Mouse (Mus musculus) cerebellum, postnatal 36 days (tissue): Measurements from ENCODE around the gene Dnajc12.
"Not testable (repeated sequence)": the region's sequence is repeated elsewhere in the genome, so short reads cannot be mapped to it uniquely, and the experiment has no call there.

Source experiments
- DNase-seq, 2 experiments: peaks; one replicate each; pipeline ENCODE4 v3.0.0; 2021 to 2022; ENCODE audit warnings: mixed read lengths in 2 of 2

Gene Dnajc12

DNA sequence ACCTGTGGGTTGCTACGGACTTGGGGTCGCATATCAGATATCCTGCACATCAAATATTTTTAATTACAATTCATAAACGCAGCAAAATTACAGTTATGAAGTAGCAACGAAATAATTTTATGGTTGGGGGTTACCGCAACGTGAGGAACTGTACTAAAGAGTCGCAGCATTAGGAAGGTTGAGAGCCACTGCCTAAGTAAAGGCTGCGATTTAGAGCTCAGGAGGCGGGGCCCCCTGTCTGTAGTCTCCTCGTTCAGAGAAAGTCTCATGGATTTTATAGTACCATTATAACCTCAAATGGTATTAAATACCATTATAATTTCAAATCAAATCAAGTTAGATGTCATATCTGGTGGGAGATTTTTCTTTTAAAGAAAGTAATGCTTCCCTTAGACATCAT lies 4.7 kb downstream of the Dnajc12 start:
- no peak for DNase-seq

DNA sequence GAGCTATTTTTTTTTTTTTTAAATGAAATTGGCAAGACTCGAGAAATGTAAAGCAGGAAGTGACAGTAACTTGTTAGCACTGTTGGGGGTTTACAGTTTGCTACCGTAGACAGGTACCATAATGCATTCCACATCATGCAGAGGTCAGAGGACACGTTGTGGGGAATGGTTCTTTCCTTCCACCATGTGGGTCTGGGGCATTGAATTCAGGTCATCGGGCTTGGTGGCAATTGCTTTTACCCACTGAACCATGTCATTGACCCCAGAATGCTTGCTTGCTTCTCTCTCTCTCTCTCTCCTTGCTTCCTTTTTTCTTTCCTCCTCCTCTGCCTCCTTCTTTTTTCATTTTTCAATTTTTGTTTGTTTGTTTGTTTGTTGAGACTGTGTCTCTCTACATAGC lies 6.7 kb downstream of the Dnajc12 start:
- DNase-seq = no peak

DNA sequence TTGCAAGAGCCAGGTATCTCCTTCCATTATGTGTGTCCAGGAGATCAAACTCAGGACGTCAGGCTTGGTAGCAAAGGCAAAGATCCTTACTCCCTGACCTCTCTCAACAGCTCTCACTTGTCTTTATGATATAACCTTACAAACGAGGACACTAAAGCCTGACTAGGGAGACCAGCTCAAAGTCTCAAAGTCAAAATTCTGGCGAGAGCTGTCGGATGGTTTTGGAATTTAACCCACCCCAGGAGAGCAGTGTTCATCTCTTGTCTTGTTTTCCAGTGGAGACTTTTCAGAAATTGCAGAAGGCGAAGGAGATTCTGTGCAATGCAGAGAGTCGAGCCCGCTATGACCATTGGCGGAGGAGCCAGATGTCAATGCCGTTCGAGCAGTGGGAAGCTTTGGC lies 14.7 kb downstream of the Dnajc12 start:
- no peak for DNase-seq

GRCm38 (mm10) chr10:63402731-63403504 lies 20.7 kb downstream of the Dnajc12 start:
- DNase-seq = peak; percentile 13 to 26

DNA sequence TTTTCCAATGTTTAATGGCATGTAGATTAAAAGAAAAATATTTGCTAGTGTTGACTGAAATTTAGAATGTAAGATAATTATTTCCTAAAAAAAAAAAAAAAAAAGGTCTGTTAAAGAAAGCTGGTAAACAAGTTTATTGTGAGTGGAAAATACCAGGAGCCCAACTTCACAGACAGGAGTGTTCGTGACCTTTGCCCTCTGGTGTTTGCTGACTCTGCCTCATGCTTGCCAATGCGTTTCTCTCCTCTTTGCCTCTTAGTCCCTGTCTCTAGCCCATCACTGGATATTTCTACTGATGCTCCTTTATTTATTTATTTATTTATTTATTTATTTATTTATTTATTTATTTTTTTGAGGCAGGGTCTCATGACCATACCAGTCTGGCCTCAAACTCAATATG lies 21.4 kb downstream of the Dnajc12 start:
- DNase-seq = no peak

GRCm38 (mm10) chr10:63410162-63410956 lies 28.1 kb downstream of the Dnajc12 start:
- DNase-seq = no peak

GRCm38 (mm10) chr10:63411674-63412073 lies 29.4 kb downstream of the Dnajc12 start:
- DNase-seq = not testable (repeated sequence)

GRCm38 (mm10) chr10:63412756-63413155 lies 30.5 kb downstream of the Dnajc12 start:
- DNase-seq = no peak

GRCm38 (mm10) chr10:63415287-63415686 lies 33.0 kb downstream of the Dnajc12 start:
- no peak for DNase-seq

DNA sequence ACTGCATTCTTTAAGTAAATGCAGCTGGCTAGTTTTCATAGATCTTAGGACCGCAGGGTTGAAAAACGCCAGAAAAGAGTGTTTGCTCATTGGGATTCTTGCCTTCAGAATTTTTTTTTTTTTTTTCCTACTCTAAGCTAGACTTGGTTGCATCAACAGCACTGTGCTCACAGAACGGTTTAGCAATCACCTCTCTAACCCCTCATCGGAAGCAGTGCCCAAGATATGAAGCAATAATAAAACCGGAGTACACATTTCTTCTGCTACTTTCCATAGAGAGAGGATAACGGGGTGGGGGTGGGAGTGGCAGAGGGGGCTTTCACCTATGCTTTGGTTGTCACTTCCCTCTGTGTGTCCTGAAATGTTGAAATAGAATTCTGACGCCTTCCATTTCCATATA lies 33.6 kb downstream of the Dnajc12 start:
- DNase-seq = no peak

DNA sequence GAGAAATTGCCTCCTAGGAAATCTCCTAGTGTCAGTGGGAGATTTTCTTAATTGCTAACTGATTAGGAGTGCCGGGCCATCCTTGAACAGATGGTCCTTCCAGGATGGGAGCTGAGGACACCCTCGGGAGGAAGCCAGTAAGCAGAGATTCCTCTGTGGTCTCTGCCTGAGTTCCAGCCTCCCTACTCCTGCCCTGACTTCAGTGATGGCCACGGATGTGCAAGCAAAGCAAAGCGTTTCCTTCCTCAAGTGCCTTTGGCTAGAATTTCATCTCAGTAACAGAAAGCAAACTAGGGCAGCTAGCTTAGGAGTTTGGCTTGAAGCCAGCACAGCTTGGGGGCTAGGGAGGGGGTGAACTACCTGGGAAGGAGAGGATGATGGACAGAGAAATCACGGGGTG lies 34.8 kb downstream of the Dnajc12 start:
- no peak for DNase-seq

DNA sequence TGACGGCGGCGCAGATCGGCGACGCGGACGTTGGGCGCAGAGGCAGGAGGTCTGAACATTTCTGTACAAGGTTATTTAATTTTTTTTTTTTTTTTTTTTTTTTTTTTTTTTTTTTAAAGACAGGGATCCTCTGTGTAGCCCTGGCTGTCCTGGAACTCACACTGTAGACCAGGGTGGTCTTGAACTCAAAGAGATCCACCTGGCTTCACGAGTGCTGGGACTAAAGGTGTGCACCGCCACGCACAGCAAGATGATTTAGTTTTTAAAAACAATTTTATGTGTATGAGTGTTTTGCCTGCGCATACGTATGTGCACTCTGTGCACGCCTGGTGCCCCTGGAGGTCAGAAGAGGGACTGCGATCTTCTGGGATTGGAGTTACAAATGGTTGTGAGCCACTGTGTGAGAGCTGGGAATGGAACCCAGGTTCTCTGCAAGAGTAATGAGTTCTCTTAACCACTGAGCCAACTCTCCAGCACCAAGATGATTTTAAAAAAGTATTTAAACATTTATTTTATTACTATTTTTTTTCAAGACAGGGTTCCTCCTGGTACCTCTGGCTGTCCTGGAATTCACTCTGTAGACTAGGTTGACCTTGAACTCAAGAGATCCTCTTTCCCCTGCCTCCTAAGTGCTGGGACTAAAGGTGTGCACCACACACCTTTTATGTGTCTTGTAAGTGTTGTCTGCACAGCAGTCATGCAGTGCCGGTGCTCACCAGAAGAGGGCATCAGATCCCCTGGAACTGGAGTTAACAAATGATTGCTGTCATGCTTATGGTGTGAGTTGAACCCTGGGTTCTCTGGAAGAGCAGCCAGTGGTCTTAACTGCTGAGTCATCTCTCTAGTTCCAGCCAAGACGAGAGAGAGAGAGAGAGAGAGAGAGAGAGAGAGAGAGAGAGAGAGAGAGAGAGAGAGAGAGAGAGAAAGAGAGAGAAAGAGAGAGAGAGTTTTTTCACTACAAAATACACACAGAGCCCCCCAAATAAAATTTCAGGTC lies 39.8 kb downstream of the Dnajc12 start, which contains the start of gene Gm7075:
Gm7075 (minus strand) TSS at position 51 of the 997 bp plus-strand sequence.
- peak; percentile 28 to 38 for DNase-seq

DNA sequence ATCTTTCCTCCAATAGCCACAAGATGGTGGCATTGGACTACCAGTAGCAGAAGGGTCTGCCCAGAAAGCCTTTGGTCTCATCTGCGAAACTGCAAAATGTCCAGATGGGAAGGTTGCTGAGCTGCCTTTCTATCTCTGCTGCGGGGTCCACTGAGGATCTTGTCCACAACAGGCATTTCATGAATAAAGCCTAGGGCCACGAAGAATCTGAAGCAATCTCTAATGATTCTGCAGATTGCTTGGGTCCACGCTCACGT lies 40.4 kb downstream of the Dnajc12 start:
- no peak for DNase-seq

DNA sequence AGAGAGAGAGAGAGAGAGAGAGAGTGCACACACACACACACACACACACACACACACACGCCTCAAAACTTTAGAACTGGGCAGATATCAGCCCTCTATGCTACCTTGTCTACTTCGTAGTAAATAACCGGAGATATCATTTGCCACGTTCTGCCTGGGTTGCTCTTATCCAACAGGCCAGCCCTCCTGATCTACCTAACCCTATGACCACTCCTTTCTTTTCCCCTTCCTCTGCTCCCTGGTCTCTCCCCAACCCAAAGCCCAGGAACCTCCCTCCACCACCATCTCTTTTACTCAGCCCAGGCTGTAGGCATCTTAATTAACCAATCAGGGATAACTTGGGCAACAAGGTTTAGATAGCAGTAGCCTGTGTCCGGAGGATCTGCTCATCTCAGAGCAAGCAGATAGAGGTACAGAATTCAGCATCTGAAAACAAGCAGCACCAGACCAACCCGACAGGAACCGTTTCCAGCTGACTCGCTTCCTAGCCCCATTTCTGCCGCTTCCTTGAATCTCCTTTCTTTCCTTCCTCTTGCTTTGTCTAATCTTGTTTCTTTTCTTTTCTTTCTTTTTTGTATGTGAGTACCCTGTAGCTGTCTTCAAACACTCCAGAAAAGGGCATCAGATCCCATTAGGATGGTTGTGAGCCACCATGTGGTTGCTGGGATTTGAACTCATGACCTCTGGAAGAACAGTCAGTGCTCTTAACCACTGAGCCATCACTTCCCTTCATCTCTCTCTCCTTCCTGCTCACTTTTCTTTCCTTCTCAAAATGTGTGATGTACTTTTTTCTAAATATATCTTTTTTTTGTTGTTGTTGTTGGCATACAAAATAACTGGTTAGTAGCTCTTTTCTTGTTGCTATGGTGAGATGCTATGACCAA lies 41.6 kb downstream of the Dnajc12 start:
- no peak for DNase-seq

DNA sequence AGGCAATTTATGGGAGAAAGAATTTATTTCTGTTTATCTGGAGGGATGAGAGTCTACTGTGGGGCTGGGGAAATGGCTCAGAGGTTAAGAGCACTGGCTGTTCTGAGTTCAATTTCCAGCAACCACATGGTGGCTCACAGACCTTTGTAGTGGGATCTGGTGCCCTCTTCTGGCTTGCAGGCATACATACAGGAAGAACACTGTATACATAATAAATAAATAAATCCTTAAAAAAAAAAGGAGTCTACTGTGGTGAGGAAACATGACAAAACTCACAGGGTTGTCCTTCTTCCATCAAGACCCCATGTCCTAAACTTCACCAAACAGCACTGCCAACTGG lies 42.2 kb downstream of the Dnajc12 start:
- DNase-seq = peak; percentile 31

DNA sequence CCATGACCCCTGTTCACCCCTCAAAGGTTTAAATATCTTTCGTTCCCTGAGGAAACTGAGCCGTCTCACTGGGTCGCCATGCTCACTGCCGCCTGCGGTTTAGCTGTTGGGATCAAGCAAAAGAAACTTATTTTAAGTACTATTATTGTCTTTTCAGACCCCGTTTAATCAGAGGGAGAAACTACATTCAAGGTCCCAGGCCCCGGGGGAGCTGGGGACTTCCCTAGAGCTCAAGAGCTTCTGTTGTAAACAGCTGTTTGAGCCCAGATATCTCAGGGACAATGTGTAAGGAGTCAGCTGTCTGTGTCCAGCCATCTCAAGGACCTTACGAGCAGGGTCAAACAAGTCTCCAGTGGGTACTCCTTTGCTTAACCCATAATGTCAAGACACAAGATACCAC lies 44.9 kb downstream of the Dnajc12 start:
- no peak for DNase-seq

- DNase-seq = peak; percentile 30 to 31
These were observed 46.2 kb downstream of the Dnajc12 start for GRCm38 (mm10) chr10:63428243-63429022.

DNA sequence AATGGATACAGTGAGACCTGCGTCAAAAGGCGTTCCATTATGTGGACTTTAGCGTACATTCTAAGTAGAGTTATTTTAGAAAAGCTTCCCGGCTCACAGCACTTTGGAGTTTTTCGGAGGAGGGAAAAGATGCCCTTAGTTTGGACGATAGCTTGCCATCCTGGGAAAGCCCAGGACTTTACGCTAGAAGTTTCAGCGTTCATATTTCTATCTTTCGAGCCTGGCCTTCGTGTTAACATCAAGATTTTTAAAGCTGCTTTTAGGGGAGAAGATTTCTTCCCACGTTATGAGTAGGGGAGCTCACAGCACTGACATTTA lies 46.7 kb downstream of the Dnajc12 start:
- DNase-seq = no peak

DNA sequence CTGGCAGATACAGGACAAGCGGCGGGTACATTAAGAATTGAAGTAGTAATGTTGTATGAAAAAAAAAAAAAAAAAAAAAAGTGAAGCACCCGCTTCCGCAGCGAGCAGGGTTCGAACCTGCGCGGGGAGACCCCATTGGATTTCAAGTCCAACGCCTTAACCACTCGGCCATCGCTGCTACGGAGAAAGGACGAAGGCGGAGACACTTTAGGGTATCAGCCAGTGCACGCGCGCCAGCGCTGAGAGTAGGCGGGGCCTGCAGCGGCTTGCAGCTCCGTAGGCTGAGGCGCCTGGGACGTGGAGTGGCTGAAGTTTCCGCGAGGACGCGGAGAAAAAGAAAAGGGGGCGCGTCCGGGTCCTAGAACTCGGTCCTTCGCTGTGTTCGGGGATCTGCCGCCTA lies 47.1 kb downstream of the Dnajc12 start:
- peak; percentile 97 to 100 for DNase-seq

GRCm38 (mm10) chr10:63429785-63430305 lies 47.6 kb downstream of the Dnajc12 start, which contains the start of gene Ctnna3:
Ctnna3 (plus strand) TSS chr10:63430098.
- DNase-seq = peak; percentile 84 to 89

DNA sequence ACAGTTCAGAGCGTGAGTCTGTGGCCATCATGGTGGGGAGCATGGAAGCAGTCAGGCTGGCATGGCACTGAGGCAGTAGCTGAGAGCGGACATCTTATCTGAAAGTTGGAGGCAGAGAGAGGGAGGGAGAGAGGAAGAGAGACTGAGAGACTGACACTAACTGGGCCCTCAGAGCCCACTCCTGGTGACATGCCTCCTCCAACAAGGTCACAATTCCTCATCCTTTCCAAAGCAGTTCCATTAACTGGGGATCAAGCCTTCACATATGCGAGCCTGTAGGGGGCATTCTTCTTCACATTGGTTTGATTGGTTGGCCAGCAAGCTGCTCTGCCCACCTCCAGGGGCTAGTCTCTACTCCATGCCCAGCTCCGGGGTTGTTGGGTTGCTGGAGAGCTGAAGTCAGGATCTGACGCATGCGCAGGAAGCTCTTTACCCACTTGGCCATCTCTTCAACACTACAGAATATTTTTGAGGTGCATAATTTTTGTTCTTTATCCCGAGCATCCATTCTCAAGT lies 49.0 kb downstream of the Dnajc12 start:
- no peak for DNase-seq
